Mouse (Mus musculus): ENCODE data around the gene Klhdc8b.

Gene Klhdc8b

DNA sequence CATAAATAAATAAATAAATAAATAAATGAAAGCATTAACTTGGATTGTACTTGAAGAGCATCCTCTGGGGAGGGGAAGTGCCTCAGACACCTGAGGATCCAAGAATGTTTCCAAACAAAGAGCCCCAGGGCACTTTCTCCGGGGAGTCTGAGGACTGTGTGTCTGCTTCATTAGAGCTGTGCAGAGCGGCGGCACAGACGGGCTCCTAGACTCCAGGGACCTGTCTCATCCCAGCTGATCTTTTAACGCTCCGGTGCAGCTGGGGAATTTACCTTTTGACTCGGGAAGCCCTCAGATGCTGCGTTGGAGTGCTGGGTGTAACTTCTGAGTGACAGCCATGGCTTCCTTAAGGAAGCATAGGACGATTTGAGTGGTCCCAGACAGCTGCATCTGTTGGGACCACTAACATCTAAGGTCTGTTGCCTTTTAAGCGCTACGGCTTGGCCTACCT is at the start of gene Klhdc8b:
TSS of gene Klhdc8b (minus strand) at position 401 of the 451 bp plus-strand sequence.
- DNase-seq (ENCODE audit: low spot score): peak; percentile 27

DNA sequence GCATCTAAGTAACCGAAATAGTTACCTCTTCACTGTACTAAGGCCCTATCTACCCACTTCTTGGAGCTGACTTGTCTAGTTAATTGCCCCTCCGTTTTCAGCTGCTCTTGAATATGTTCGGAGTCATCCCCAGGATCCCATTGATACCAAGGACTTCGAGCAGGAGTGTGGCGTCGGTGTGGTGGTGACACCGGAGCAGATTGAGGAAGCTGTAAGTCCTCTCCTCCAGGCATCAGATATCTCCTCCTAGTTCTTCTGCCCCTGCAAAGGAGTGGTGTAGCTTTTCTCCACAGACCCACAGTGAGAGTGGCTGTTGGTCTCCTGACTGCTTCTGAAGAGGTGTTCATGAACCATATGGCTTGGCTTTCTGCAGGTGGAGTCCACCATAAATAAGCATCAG is 47.4 kb upstream of the Klhdc8b start:
- DNase-seq (ENCODE audit: low spot score): no peak

DNA sequence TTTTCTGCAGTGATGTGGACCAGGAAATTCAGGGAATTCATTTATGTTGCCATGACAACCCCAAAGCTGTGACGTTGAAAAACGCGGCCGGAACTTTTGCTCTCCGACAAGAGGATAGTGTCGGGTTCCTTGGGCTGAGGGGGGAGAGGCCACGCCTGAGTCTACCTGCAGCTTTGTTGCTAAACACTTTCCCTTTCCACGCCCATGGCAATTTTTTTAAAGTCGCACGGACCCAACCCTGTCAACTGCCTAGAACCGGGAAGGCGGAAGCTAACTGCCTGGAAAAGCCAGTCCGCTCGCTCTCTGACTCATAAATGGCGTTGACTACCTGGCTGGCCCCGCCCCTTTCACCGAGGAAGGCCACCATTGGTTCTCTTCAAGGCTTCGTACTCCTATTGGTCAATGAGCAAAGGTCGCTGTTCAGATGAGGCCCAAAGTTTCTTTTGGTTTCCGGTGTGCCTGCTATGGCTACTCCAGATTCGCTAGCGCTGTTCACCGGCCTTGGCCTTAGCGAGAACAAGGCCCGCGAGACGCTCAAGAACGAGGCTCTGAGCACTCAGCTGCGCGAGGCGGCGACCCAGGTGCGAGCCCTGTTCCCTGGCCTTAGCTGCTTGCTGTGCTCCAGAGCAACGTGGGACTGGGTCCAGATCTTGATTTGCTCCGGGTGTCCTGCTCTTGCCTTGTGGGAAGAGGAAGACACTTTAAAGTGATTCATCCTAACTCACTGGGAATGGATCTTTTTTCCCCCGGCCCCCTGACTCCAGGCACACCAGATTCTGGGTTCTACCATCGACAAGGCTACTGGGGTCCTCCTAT is 46.4 kb upstream of the Klhdc8b start, which contains the start of gene Qars:
TSS of gene Qars (plus strand) at position 88 of the 816 bp plus-strand sequence.
- peak; percentile 97 for DNase-seq (ENCODE audit: low spot score)

DNA sequence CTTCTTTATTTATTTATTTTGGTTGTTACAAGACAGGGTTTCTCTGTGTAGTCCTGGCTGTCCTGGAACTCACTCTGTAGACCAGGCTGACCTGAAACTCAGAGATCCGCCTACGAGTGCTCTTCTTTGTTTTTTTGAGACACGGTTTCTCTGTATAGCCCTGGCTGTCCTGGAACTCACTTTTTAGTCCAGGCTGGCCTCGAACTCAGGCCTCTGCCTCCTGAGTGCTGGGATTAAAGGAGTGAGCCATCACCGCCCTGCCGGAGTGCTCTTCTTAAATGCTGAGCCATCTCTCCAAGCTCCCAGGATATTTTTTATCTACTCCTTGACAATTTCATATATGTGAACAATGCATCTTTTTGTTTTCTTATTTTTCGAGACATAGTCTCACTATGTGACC is 45.5 kb upstream of the Klhdc8b start:
- no peak for DNase-seq (ENCODE audit: low spot score)

DNA sequence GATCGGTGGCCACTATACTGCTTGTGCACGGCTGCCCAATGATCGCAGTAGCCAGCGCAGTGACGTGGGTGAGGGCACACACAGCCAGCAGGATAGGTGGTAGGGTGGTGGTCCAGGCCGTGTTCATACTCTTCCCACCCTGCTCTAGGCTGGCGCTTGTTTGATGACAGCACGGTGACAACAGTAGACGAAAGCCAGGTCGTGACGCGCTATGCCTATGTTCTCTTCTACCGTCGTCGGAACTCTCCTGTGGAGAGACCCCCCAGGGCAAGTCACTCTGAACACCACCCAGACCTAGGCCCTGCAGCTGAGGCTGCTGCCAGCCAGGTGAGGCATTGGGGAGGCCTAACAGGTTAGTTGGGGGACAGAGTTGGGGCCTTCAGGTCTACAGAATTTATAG is 38.6 kb upstream of the Klhdc8b start:
- no peak for DNase-seq (ENCODE audit: low spot score)

DNA sequence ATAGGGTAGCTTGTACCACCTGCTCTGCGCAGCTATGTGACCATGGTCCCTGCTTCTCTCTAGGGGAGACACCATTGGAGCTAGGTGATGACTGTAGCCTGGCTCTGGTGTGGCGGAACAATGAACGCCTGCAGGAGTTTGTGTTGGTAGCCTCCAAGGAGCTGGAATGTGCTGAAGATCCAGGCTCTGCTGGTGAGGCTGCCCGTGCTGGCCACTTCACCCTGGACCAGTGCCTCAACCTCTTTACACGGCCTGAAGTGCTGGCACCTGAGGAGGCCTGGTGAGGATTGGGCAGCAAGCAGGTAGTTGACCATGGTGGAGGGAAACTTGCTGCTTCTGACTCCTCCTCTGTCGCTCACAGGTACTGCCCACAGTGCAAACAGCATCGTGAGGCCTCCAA is 37.9 kb upstream of the Klhdc8b start:
- no peak for DNase-seq (ENCODE audit: low spot score)

DNA sequence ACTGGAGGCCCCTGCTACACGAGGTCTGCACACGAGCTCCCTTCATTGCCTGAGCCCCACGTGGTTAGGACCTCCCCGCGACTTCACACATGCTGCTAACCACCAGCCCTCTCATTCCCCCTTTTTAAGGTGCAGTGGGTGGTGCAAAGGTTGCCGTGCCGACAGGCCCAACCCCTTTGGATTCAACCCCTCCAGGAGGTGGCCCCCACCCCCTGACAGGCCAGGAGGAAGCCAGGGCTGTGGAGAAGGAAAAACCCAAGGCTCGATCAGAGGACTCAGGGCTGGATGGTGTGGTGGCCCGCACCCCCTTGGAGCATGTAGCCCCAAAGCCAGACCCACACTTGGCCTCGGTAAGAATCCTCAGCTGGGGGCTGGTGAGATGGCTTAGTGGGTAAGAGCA is 33.5 kb upstream of the Klhdc8b start:
- no peak for DNase-seq (ENCODE audit: low spot score)

DNA sequence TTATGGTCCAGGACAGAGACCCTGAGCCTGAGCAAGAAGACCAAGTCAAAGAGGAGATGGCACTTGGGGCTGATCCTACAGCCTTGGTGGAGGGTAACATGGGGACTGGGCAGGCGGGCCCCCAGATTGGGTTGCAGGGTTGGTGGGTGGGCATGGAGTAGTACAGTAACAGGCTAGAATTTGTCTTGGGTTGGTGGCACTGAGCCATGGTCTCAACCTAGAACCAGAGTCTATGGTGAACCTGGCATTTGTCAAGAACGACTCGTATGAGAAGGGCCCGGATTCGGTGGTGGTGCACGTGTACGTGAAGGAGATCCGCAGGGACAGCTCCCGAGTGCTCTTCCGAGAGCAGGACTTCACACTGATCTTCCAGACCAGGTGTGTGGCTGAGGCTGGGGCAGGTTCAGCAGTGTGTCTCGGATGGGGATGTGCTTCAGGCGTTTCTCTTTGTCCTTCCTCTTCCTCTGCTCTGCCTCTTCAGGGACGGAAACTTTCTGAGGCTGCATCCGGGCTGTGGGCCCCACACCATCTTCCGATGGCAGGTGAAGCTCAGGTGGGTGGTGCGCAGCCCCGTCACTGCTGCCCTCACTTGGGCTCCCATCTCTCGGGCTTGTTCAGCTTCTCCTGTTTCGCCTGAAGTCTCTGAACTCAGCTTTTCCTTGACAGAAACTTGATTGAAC is 32.9 kb upstream of the Klhdc8b start:
- DNase-seq (ENCODE audit: low spot score): no peak

DNA sequence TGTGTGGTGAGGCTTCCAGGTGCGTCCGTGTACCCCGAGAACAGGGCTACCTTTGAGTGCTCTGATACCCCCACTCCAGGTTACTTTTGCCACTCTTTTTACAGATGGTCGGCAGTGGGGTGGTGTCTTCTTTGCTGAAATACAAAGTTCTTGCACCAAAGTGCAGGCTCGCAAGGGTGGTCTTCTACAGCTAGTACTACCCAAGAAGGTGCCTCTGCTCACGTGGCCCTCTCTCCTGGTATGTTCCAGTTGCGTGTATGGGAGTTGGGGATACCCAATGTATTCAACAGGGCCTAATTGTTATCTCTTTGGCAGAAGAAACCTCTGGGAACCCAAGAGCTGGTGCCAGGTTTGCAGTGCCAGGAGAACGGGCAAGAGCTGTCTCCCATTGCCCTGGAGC is 31.9 kb upstream of the Klhdc8b start:
- DNase-seq (ENCODE audit: low spot score): no peak

DNA sequence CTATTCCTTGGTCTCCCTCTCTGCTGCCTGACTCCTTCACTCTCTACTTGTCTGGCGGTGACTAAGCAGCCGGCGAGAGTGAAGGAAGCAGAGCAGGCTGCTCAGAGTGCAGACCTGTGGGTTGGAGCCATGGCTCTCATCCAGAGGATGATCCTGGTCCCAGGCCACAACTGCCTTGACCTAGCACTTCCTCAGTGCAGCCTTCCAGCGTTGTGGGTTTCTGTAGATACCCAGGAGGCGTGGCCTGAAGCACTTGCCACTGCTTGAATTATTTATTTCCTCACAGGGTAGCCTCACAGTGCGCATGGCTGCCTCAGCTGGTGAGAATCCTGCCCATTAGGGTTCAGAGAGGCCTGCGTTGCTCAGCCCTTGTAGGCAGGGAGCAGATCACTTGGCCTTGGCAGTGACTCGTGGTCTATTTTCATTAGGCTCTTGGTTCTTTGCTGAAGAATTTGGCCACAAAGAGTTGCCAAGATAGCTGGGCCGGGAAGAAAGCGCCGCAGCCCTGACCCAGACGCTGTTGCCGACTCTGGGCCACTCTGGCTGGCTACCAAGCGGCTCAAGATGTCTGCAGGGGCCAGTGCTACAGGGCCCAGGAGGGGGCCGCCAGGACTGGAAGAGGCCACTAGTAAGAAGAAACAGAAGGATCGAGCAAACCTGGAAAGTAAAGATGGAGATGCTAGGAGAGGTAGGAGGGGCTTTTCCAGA is 30.8 kb upstream of the Klhdc8b start:
- DNase-seq (ENCODE audit: low spot score): no peak

DNA sequence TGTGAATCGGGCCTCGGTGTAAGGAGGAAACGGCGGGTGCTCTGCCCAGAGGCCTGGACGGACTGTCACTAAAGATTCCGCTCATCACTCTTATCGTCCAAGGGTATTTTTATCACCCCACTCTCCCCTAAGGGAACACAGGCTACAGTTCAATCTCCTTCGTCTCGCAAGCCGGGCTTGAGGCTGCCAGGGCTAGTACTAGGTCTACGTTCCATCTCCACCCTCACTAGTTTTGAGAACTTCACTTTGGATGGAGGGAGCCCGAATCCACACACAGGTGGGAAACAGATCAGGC is 29.9 kb upstream of the Klhdc8b start:
- no peak for DNase-seq (ENCODE audit: low spot score)

DNA sequence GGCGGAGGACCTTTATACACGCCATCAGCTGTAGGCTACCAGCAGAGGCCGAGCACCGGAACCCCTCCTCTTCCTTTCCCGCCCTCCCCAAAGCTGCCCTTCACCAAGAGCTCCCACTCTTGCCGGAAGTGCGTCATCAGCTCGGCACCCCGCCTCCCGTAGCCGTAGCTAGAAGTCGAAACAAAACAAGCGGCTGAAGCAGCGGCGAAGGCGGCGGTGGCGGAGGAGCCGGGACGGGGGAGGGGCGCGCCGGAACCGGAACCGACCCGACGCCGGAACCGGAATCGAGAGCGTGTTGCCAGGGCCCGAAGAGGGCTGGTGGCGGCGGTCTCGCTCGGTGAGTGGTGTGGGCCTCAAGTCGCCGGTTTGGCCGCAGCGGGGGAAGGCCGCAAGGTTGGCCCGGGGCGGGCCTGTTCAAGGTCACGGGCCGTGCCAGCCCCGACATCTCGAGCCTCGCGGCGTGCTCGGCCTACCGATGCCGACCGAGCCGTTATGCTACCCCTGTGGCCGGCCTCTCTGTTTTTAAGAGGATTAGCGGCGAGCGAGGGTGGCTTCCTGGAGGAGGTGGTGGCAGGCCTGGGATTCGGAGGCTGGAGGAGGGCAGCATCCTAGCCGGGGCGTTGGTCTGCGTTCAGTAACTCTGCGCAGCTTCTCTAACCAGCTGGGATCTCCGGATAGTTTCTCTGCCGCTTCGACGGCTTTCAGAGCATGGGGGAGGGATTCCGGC is 29.3 kb upstream of the Klhdc8b start, which contains the start of gene Usp19:
TSS of gene Usp19 (plus strand) at position 44 of the 727 bp plus-strand sequence.
- peak; percentile 95 for DNase-seq (ENCODE audit: low spot score)

DNA sequence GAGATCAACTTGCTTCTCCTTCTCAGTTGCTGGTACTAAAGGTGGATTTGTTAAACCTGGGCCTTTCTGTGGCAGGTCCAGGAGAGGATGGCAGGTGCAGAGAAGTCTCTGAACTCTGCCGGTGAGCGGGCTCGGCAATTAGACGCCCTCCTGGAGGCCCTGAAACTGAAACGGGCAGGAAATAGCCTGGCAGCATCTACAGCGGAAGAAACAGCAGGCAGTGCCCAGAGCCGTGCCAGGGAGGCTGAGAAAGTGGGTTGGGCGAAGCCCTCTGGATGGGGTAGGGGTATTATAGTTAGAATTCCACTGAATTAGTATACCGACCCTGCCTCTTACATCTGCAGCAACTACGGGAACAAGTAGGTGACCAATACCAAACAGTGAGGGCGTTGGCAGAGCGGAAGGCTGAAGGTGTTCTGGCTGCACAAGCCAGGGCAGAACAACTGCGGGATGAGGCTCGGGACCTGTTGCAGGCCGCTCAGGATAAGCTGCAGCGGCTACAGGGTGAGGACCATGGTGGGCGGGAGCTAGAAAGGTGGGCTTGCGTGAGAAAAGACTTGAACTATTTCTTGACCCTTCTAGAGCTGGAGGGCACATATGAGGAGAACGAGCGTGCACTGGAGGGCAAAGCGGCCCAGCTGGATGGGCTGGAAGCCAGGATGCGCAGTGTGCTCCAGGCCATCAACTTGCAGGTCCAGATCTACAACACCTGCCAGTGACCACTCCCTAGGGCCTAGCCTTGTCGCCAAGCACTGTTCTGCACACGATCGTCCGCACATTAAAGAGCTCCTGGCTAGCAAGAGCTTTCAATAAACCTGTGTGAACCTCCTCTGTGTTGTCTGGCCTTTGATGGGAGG is 28.5 kb upstream of the Klhdc8b start:
- no peak for DNase-seq (ENCODE audit: low spot score)

DNA sequence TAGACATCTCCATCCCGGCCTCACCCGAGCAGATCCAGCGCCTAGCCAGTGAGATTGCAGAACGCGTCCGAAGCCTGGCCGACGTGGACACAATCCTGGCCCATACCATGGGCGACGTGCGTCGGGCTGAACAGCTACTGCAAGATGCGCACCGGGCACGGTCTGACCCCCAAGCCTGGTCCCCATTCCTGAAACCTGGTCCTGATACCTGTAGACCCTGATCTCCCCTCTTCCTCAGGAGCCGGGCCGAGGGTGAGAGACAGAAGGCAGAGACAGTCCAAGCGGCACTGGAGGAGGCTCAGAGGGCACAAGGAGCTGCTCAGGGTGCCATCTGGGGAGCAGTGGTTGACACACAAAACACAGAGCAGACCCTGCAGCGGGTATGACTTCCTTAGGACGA is 27.8 kb upstream of the Klhdc8b start:
- DNase-seq (ENCODE audit: low spot score): no peak

DNA sequence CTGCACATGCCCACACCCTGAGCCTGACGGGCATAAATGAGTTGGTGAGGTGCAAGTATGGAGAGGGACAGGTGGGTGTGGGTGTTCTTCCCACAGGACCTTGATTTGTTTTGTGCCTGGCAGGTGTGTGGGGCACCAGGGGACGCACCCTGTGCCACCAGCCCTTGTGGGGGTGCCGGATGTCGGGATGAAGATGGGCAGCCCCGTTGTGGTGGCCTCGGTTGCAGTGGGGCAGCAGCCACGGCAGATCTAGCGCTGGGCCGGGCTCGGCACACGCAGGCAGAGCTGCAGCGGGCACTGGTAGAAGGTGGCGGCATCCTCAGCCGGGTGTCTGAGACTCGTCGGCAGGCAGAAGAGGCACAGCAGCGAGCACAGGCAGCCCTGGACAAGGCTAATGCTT is 27.0 kb upstream of the Klhdc8b start:
- DNase-seq (ENCODE audit: low spot score): no peak

DNA sequence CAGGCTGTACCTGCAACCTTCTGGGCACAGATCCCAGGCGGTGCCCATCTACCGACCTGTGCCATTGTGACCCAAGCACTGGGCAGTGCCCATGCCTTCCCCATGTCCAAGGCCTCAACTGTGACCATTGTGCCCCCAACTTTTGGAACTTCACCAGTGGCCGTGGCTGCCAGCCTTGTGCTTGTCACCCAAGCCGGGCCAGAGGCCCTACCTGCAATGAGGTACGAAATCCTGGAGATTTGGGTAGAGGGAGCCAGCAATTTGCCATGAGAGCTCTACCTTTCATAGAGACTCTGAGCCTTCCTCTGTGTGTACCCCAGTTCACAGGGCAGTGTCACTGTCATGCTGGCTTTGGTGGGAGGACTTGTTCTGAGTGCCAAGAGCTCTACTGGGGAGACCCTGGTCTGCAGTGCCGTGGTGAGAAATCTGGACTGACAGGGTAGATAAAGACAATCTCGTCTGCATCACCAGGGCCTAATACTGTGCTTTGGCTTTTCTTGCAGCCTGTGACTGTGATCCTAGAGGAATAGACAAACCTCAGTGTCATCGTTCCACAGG is 25.7 kb upstream of the Klhdc8b start:
- DNase-seq (ENCODE audit: low spot score): no peak

DNA sequence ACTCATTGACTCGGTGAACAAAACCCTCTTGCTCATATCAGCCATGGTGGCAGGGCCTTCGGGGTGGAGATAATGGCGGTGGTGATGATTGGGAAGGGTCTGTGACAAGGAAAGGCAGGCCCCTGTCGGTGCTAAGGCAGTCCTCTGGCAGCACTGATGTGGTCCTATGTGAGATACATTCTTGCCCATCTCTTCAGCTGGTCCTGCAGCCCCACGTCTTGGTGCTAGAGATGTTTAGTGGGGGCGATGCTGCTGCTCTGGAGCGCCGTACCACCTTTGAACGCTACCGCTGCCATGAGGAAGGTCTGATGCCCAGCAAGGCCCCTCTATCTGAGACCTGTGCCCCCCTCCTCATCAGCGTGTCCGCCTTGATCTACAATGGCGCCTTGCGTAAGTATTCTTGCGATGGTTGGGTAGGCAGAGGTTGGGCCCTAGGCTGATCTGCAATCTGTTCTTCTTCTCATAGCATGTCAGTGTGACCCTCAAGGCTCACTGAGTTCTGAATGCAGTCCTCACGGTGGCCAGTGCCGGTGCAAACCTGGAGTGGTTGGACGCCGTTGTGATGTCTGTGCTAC is 24.0 kb upstream of the Klhdc8b start:
- DNase-seq (ENCODE audit: low spot score): no peak

DNA sequence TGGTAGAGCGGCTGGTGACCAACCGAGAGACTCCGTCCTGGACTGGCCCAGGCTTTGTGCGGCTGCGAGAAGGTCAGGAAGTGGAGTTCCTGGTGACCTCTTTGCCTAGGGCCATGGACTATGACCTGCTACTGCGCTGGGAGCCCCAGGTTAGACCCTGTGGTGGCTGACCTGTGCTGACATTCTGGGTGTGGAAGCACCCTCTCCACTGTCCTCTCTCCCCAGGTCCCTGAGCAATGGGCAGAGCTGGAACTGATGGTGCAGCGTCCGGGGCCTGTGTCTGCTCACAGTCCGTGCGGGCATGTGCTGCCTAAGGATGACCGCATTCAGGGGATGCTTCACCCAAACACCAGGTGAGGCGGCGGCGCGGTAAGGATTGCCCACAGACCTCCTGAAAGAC is 22.6 kb upstream of the Klhdc8b start:
- DNase-seq (ENCODE audit: low spot score): no peak

DNA sequence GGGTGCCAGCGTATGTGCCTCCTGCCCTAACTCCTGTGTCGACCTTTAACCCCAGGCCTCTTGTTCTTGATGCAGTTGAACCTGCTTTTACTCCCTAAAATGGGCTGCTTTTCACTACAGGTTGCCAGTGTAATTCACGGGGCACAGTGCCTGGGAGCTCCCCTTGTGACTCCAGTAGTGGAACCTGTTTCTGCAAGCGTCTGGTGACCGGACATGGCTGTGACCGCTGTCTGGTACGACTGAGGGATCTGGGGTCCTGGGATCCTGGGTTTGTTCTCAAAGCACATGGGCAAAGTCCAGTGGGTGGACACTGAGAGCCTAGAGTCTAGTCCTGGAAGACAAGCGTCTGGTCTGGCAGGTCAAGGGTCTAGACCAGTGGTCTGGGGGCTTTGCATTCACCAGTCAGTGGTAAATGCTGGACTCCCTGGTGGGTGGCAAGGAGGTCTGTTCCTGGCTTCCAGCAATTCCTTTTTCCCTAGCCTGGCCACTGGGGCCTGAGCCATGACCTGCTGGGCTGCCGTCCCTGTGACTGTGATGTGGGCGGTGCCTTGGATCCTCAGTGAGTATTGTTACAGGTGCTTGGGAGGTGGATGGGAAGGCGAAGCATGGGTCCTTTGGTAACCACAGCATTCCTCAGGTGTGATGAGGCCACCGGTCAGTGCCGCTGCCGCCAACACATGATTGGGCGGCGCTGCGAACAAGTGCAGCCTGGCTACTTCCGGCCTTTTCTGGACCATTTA is 21.8 kb upstream of the Klhdc8b start:
- no peak for DNase-seq (ENCODE audit: low spot score)

Data from retina, embryonic 14.5 days (tissue).